Mouse (Mus musculus) kidney, adult 8-10 months (tissue): ENCODE measurements around the gene A730049H05Rik.

Experiments used
- DNase-seq, 2 experiments: peaks; one replicate each; pipeline ENCODE4 v3.0.0; 2022

A730049H05Rik gene

GRCm38 (mm10) chr6:92882446-92882845 is 66.2 kb downstream of the A730049H05Rik start:
- DNase-seq = no peak

- DNase-seq = peak; percentile 40 to 46
These were observed 67.0 kb downstream of the A730049H05Rik start for GRCm38 (mm10) chr6:92883131-92883900.

- DNase-seq = no peak
These were observed 75.3 kb downstream of the A730049H05Rik start for GRCm38 (mm10) chr6:92891535-92891934.
